Mouse (Mus musculus): ENCODE measurements around the gene Chst7. TPM values are rescaled to one million over a fixed set of nuclear protein-coding genes. Genes with fewer than 3 reads are reported as not detected.

Gene Chst7
- polyA plus RNA-seq, 1 experiment from 2014 or later: 4.9 TPM

Other genes starting within 250 kb of the Chst7 start
- gene Slc9a7, start 232.2 kb downstream of the Chst7 start, polyA plus RNA-seq (2015; fragmentation: Nextera tagmentation; extraction: Ambion mirVana): 1.1 and 1.6 TPM in 2 replicates